Mouse (Mus musculus) cortical plate, adult 2 months (tissue): ENCODE data around the gene Pik3r2.

Source experiments
- CTCF ChIP-seq: fragments of 200-500 bp; IDR thresholded peaks from 2 replicates; pipeline ENCODE4 v1.5.1; 2011; ENCODE audit warnings: mild to moderate bottlenecking, control low read depth, low read length; ENCODE audit not compliant: insufficient read depth; ENCODE audit errors: extremely low read depth
- POLR2A ChIP-seq: fragments of 200-500 bp; IDR thresholded peaks from 2 replicates; pipeline ENCODE4 v1.6.1; 2011; ENCODE audit warnings: mild to moderate bottlenecking, low read length, control low read depth; ENCODE audit not compliant: insufficient read depth; ENCODE audit errors: extremely low read depth

DNA sequence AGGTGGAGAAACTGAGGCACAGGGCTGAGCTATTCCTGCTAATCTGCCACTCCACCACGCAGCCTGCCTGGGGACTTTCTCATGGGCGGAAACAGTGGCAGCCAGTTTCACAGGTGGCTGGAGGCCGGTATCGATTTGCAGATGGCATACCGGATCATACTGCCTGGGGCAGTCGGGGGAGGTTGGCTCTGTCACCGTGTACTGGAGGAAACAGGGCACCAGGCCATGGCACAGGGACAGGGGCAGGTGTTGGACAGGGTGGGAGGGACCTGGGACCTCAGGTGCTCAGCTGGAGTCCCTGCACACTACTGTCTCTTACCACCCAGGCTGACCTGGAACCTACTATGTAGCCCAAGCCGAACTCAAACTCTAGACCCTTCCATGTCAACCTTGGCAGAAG is 49.3 kb upstream of the Pik3r2 start:
- TF ChIP-seq CTCF (no peak), POLR2A (no peak)
